Mouse (Mus musculus): ENCODE measurements around the gene Nabp1. TPM values are rescaled to one million over a fixed set of nuclear protein-coding genes. Genes with fewer than 3 reads are reported as not detected.

The Nabp1 gene
- polyA plus RNA-seq, 1 experiment from 2014 or later, result 29.1 TPM

Other genes with a start within 250 kb of the Nabp1 start
- gene Cavin2, start 189.3 kb downstream of the Nabp1 start, polyA plus RNA-seq (2015; fragmentation: Nextera tagmentation; extraction: Ambion mirVana), result 205 and 229 TPM in 2 replicates